Mouse (Mus musculus) urinary bladder, postnatal 14 days (tissue): ENCODE data around the gene P2rx3.

Experiments
- DNase-seq: peaks from one replicate; pipeline ENCODE4 v3.0.0; 2021; ENCODE audit warnings: low spot score

P2rx3 gene

GRCm38 (mm10) chr2:85037047-85038026, at the start of gene P2rx3, which contains the start of gene Ssrp1:
Gene P2rx3, minus strand, starts transcription at chr2:85037462.
Gene Ssrp1, plus strand, starts transcription at chr2:85037234.
- peak; percentile 91 for DNase-seq

GRCm38 (mm10) chr2:85073751-85074150, 36.5 kb upstream of the P2rx3 start:
- no peak for DNase-seq

GRCm38 (mm10) chr2:85071921-85072320, 34.7 kb upstream of the P2rx3 start:
- no peak for DNase-seq

GRCm38 (mm10) chr2:85070086-85070485, 32.8 kb upstream of the P2rx3 start:
- DNase-seq = no peak

GRCm38 (mm10) chr2:85068626-85069025, 31.4 kb upstream of the P2rx3 start:
- no peak for DNase-seq

- DNase-seq = no peak
Observed at GRCm38 (mm10) chr2:85067903-85068625, 30.8 kb upstream of the P2rx3 start.

GRCm38 (mm10) chr2:85066937-85067336, 29.7 kb upstream of the P2rx3 start:
- DNase-seq = no peak

- no peak for DNase-seq
Observed at GRCm38 (mm10) chr2:85065141-85065875, 28.0 kb upstream of the P2rx3 start.

- peak; percentile 65 for DNase-seq
Observed at GRCm38 (mm10) chr2:85061107-85061541, 23.9 kb upstream of the P2rx3 start.

GRCm38 (mm10) chr2:85060591-85061060, 23.4 kb upstream of the P2rx3 start:
- DNase-seq = peak; percentile 90

- DNase-seq = no peak
Observed at GRCm38 (mm10) chr2:85059677-85060076, 22.4 kb upstream of the P2rx3 start.

- DNase-seq = no peak
Observed at GRCm38 (mm10) chr2:85056711-85057110, 19.4 kb upstream of the P2rx3 start.

GRCm38 (mm10) chr2:85053192-85053816, 16.0 kb upstream of the P2rx3 start:
- no peak for DNase-seq

- peak; percentile 80 for DNase-seq
Observed at GRCm38 (mm10) chr2:85050746-85051145, 13.5 kb upstream of the P2rx3 start.

GRCm38 (mm10) chr2:85050001-85050634, 12.9 kb upstream of the P2rx3 start:
- DNase-seq = peak; percentile 81

- no peak for DNase-seq
Observed at GRCm38 (mm10) chr2:85049277-85049676, 12.0 kb upstream of the P2rx3 start.

GRCm38 (mm10) chr2:85048168-85048751, 11.0 kb upstream of the P2rx3 start:
- DNase-seq = peak; percentile 77

- DNase-seq = peak; percentile 99
Observed at GRCm38 (mm10) chr2:85047596-85048167, 10.4 kb upstream of the P2rx3 start, which contains the start of gene Tnks1bp1. Gene Tnks1bp1, plus strand, starts transcription at chr2:85048022.

GRCm38 (mm10) chr2:85047081-85047480, 9.8 kb upstream of the P2rx3 start:
- no peak for DNase-seq

- DNase-seq = no peak
Observed at GRCm38 (mm10) chr2:85046222-85046621, 9.0 kb upstream of the P2rx3 start.
